Mouse (Mus musculus): ENCODE measurements around the gene Srrm1. TPM values are rescaled to one million over a fixed set of nuclear protein-coding genes. Genes with fewer than 3 reads are reported as not detected.

Srrm1 gene
- 170 and 173 TPM in 2 replicates for polyA plus RNA-seq (2016; fragmentation: Nextera tagmentation; extraction: Ambion mirVana)

DNA sequence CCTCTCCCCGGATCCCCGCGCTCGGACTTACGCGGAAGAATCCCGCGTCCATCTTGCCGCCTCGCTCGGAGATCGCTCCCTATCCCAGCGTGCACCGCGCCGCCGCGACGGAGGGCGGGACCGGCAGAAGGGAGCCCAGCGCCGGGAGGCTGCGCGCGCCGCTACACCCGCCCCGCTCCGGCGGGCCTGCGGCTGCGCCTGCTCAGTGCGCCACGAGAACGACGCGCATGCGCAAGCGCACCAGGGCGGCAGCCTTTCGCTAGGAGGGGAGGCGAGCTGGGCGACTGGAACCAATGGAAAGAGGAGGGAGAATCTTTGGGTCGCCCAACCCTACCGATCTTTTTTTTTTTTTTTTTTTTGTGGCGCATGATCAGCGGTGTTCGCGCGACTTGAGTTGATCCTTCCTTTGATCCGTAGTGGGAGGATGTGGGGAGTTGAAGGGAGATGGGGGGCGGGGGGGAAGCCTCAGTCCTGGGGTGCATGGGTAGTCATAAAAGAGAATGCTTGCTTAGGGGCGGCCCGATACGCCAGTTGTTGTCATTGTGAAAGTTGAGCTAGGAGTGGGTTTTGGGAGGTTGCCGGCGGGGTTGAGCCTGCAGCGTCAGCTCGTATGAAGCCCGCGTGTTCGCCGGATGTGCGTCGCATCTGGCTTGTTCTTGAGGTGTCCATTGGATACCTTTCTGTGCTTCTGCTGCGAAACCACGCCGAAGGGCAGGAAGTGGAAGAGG is at the start of gene Srrm1:
Gene Srrm1, minus strand, starts transcription at position 256 of the 728 bp plus-strand sequence.
- Histone ChIP-seq H3K27me3 (replicated peaks) (no peaks in the 10 kb centered on the region; the same call in 1 of the 2 replicates), H3K36me3 (peaks cover 30% of the 10 kb centered on the region), H3K9me3 (replicated peaks) (no peaks in the 10 kb centered on the region), H3K4me2 (peak within 1 kb of the TSS; percentile 89), H3K4me1 (peaks cover 57% of the 10 kb centered on the region), H3K4me3 (peak within 1 kb of the TSS; percentile 96), H3K9ac (peak within 1 kb of the TSS; percentile 99), H3K27ac (peak within 1 kb of the TSS; percentile 99)
- peak; percentile 90 for ATAC-seq
- WGBS (ENCODE audit: insufficient replicate concordance), result under 1% methylated on average over 68 of the region's 69 CpGs

DNA sequence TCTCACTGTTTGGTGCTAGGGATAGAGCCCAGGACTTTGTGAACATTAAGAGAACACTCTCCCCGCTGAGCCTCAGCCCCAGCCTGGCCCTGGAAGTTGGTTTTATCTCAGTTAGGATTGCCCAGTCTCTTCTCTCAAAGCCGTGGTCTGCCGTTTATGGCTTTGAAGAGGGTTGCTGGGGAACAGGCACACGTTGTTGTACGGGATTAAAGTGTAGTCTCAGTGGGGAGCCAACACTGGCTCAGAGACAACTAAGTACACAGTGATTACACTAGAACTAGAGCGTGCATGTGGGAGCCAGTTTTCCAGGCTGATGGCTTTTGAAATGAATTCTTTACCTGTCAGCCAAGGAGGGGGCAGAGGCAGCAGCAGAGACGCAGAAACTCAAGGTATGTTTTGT is 48.8 kb upstream of the Srrm1 start:
- Histone ChIP-seq H3K9me3 (replicated peaks) (no peaks in the 10 kb centered on the region), H3K9ac (no peak overlapping the region), H3K27me3 (replicated peaks) (peaks cover 48% of the 10 kb centered on the region), H3K4me1 (peaks cover 52% of the 10 kb centered on the region), H3K4me3 (no peak overlapping the region), H3K36me3 (no peaks in the 10 kb centered on the region), H3K27ac (no peak overlapping the region), H3K4me2 (no peak overlapping the region)
- no peak for ATAC-seq
- WGBS (ENCODE audit: insufficient replicate concordance), result 44% methylated on average over 7 of the region's 7 CpGs

GRCm38 (mm10) chr4:135397991-135398390 is 44.9 kb upstream of the Srrm1 start, which contains the start of gene Ncmap:
TSS of gene Ncmap (minus strand) at chr4:135398227.
- peaks cover 21% of the 10 kb centered on the region for H3K4me1 ChIP-seq
- no peak within 1 kb of the TSS for H3K9ac ChIP-seq
- H3K36me3 ChIP-seq, result no peaks in the 10 kb centered on the region
- no peaks in the 10 kb centered on the region for H3K9me3 ChIP-seq (replicated peaks)
- WGBS (ENCODE audit: insufficient replicate concordance), result 3% methylated on average over 29 of the region's 29 CpGs
- peak within 1 kb of the TSS; percentile 35 for H3K4me3 ChIP-seq
- peaks cover 75% of the 10 kb centered on the region for H3K27me3 ChIP-seq (replicated peaks)
- ATAC-seq, result no peak
- H3K27ac ChIP-seq, result no peak within 1 kb of the TSS
- peak within 1 kb of the TSS; percentile 63 for H3K4me2 ChIP-seq

DNA sequence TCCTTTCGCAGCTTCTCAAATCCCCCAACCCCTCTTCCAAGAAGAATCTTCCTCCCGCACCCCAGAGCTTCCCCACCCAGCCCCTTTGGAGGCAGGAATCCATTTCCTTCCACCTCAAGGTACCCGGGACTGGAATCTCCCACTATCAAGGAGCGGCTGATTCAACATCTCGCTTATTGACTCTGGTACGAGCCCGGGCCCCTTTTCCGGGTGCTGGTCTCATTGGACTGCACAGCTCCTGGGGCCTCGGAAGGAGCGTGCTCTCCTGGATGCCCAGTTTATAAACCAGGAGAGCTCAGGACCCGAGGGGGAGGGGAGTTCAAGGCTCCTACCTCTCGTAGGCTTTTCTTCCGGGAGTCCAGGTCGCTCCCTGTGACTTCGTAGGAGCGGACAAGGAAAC is 44.4 kb upstream of the Srrm1 start:
- Histone ChIP-seq H3K36me3 (no peaks in the 10 kb centered on the region), H3K4me2 (peak overlapping the region; percentile 63), H3K9me3 (replicated peaks) (no peaks in the 10 kb centered on the region), H3K27ac (no peak overlapping the region), H3K4me3 (peak overlapping the region; percentile 35), H3K9ac (no peak overlapping the region), H3K27me3 (replicated peaks) (peaks cover 80% of the 10 kb centered on the region), H3K4me1 (peaks cover 21% of the 10 kb centered on the region)
- ATAC-seq, result no peak
- 5% methylated on average over 16 of the region's 16 CpGs for WGBS (ENCODE audit: insufficient replicate concordance)

- 76% methylated on average over 5 of the region's 5 CpGs for WGBS (ENCODE audit: insufficient replicate concordance)
- Histone ChIP-seq H3K27me3 (replicated peaks) (peaks cover 75% of the 10 kb centered on the region), H3K4me1 (peaks cover 20% of the 10 kb centered on the region), H3K36me3 (no peaks in the 10 kb centered on the region), H3K9ac (no peak overlapping the region), H3K27ac (no peak overlapping the region), H3K4me2 (no peak overlapping the region), H3K9me3 (replicated peaks) (no peaks in the 10 kb centered on the region), H3K4me3 (no peak overlapping the region)
- ATAC-seq, result no peak
Measured at GRCm38 (mm10) chr4:135396303-135396702, 43.2 kb upstream of the Srrm1 start.

DNA sequence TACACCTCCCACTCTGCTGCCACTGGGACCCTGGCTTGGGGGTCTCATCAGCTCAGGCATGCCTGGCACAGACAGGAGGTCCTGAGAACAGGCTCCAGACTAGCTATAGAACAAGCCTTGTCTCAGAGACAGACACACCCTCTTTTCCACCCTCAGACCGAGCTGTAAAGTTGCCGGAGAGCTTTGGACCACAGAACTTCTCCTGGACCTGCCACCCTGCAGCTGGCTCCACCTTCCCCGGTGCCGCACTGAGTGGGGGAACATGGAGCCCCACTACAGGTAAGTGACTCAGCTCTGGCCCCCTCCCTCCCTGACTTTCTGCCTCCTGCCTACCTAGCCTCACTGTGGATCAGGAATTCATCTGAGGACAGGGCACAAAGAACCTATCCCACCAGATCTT is 42.3 kb upstream of the Srrm1 start:
- H3K9me3 ChIP-seq (replicated peaks), result no peaks in the 10 kb centered on the region
- H3K4me3 ChIP-seq, result no peak overlapping the region
- H3K27ac ChIP-seq, result no peak overlapping the region
- 81% methylated on average over 4 of the region's 4 CpGs for WGBS (ENCODE audit: insufficient replicate concordance)
- H3K36me3 ChIP-seq, result no peaks in the 10 kb centered on the region
- H3K9ac ChIP-seq, result no peak overlapping the region
- H3K4me1 ChIP-seq, result peaks cover 13% of the 10 kb centered on the region
- peaks cover 67% of the 10 kb centered on the region for H3K27me3 ChIP-seq (replicated peaks)
- no peak overlapping the region for H3K4me2 ChIP-seq
- no peak for ATAC-seq

GRCm38 (mm10) chr4:135394666-135395065 is 41.5 kb upstream of the Srrm1 start:
- Histone ChIP-seq H3K9ac (no peak overlapping the region), H3K9me3 (replicated peaks) (no peaks in the 10 kb centered on the region), H3K36me3 (no peaks in the 10 kb centered on the region), H3K4me1 (peaks cover 13% of the 10 kb centered on the region), H3K27me3 (replicated peaks) (peaks cover 60% of the 10 kb centered on the region), H3K27ac (no peak overlapping the region), H3K4me2 (no peak overlapping the region), H3K4me3 (no peak overlapping the region)
- WGBS (ENCODE audit: insufficient replicate concordance), result 73% methylated on average over 7 of the region's 7 CpGs
- ATAC-seq, result no peak

- Histone ChIP-seq H3K4me2 (no peak overlapping the region), H3K9ac (no peak overlapping the region), H3K4me3 (no peak overlapping the region), H3K27ac (no peak overlapping the region), H3K4me1 (peaks cover 11% of the 10 kb centered on the region), H3K27me3 (replicated peaks) (peaks cover 47% of the 10 kb centered on the region), H3K36me3 (no peaks in the 10 kb centered on the region), H3K9me3 (replicated peaks) (no peaks in the 10 kb centered on the region)
- no peak for ATAC-seq
- 54% methylated on average over 6 of the region's 6 CpGs for WGBS (ENCODE audit: insufficient replicate concordance)
Measured at GRCm38 (mm10) chr4:135393381-135393780, 40.3 kb upstream of the Srrm1 start.

DNA sequence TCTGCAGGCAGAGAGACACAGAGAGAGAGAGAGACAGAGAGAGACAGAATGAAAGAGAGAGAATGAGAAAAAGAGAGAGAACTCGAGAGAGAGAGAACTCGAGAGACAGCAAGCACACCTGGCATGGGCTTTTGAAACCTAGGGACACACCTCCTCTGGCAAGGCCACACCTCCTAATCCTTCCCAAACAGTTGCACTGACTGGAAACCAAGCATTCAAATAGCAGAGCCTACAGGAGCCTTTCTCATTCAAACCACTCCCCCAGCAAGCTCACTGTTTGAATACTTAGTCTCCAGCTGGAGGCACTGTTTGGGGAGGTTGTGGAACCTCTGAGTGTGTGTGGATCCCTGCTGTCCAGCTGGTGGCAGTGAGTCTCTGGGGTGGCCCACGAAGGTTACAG is 39.7 kb upstream of the Srrm1 start:
- no peak for ATAC-seq
- Histone ChIP-seq H3K4me1 (peaks cover 5% of the 10 kb centered on the region), H3K4me3 (no peak overlapping the region), H3K9me3 (replicated peaks) (no peaks in the 10 kb centered on the region), H3K9ac (no peak overlapping the region), H3K4me2 (no peak overlapping the region), H3K27ac (no peak overlapping the region), H3K36me3 (no peaks in the 10 kb centered on the region), H3K27me3 (replicated peaks) (peaks cover 41% of the 10 kb centered on the region)
- WGBS (ENCODE audit: insufficient replicate concordance), result 64% methylated on average over 3 of the region's 3 CpGs

DNA sequence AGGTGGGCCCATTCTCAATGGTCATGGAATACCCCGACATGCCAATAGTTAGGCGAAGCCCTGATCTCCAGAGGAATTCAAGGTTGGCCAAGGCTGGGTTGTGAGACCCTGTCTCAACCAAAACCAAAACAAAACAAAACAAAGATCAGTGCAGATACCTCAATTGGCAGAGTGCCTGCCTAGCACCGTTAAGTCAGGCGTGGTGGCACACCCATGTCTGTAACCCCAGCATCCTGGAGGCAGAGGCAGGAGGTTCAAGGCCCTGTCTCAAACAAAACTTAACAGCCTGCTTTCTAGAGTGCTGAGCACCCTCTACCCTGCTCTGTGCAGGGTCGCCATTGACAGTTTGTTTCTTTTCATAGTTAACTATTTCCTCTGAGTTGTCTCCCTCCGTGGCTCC is 37.9 kb upstream of the Srrm1 start:
- H3K4me1 ChIP-seq, result no peaks in the 10 kb centered on the region; the same call in 1 of the 2 replicates
- H3K36me3 ChIP-seq, result no peaks in the 10 kb centered on the region
- H3K9ac ChIP-seq, result no peak overlapping the region
- 61% methylated on average over 6 of the region's 6 CpGs for WGBS (ENCODE audit: insufficient replicate concordance)
- H3K4me3 ChIP-seq, result no peak overlapping the region
- H3K27ac ChIP-seq, result no peak overlapping the region
- peaks cover 23% of the 10 kb centered on the region for H3K27me3 ChIP-seq (replicated peaks)
- H3K9me3 ChIP-seq (replicated peaks), result no peaks in the 10 kb centered on the region
- no peak for ATAC-seq
- no peak overlapping the region for H3K4me2 ChIP-seq

- WGBS (ENCODE audit: insufficient replicate concordance), result 55% methylated on average over 10 of the region's 10 CpGs
Measured at GRCm38 (mm10) chr4:135385614-135386013, 32.5 kb upstream of the Srrm1 start.

GRCm38 (mm10) chr4:135382316-135382715 is 29.2 kb upstream of the Srrm1 start:
- H3K27me3 ChIP-seq (replicated peaks), result peaks cover 26% of the 10 kb centered on the region
- H3K9ac ChIP-seq, result no peak overlapping the region
- no peak overlapping the region for H3K27ac ChIP-seq
- H3K4me3 ChIP-seq, result no peak overlapping the region
- WGBS (ENCODE audit: insufficient replicate concordance), result 2% methylated on average over 14 of the region's 14 CpGs
- H3K4me2 ChIP-seq, result no peak overlapping the region
- ATAC-seq, result no peak
- H3K36me3 ChIP-seq, result no peaks in the 10 kb centered on the region
- no peaks in the 10 kb centered on the region; the same call in 1 of the 2 replicates for H3K4me1 ChIP-seq
- H3K9me3 ChIP-seq (replicated peaks), result no peaks in the 10 kb centered on the region

More at GRCm38 (mm10) chr4:135385614-135386013, 32.5 kb upstream of the Srrm1 start:
- no peak overlapping the region for H3K27ac ChIP-seq
- H3K4me3 ChIP-seq, result no peak overlapping the region
- no peak for ATAC-seq
- H3K27me3 ChIP-seq (replicated peaks), result peaks cover 26% of the 10 kb centered on the region
- H3K9me3 ChIP-seq (replicated peaks), result no peaks in the 10 kb centered on the region
- H3K9ac ChIP-seq, result no peak overlapping the region
- no peaks in the 10 kb centered on the region; the same call in 1 of the 2 replicates for H3K4me1 ChIP-seq
- no peak overlapping the region for H3K4me2 ChIP-seq
- H3K36me3 ChIP-seq, result no peaks in the 10 kb centered on the region
